Mouse (Mus musculus): ENCODE data around the gene Fig4. TPM values are rescaled to one million over a fixed set of nuclear protein-coding genes. Genes with fewer than 3 reads are reported as not detected.
A peak's percentile ranks its signal among the peaks of the same experiment; 100 is the strongest.

Gene Fig4
- polyA plus RNA-seq (2016; fragmentation: Nextera tagmentation; extraction: Ambion mirVana) = 12.9 and 13.2 TPM in 2 replicates

- peak within 1 kb of the TSS; percentile 93 for H3K4me2 ChIP-seq
- H3K9ac ChIP-seq = peak within 1 kb of the TSS; percentile 90
- H3K36me3 ChIP-seq = no peaks in the 10 kb centered on the region
- under 1% methylated on average over 38 of the region's 38 CpGs for WGBS (ENCODE audit: insufficient replicate concordance)
- H3K27ac ChIP-seq = peak within 1 kb of the TSS; percentile 81
- peaks cover 19% of the 10 kb centered on the region for H3K4me1 ChIP-seq
- peak within 1 kb of the TSS; percentile 85 for H3K4me3 ChIP-seq
- H3K27me3 ChIP-seq (replicated peaks) = no peaks in the 10 kb centered on the region
- ATAC-seq = peak; percentile 87
- H3K9me3 ChIP-seq (replicated peaks) = no peaks in the 10 kb centered on the region
Observed at GRCm38 (mm10) chr10:41302689-41303431, at the start of gene Fig4. Fig4 (minus strand) TSS chr10:41303260.

- Histone ChIP-seq H3K27ac (no peak overlapping the region), H3K36me3 (no peaks in the 10 kb centered on the region), H3K4me3 (no peak overlapping the region), H3K9ac (no peak overlapping the region), H3K27me3 (replicated peaks) (no peaks in the 10 kb centered on the region), H3K4me1 (no peaks in the 10 kb centered on the region), H3K4me2 (no peak overlapping the region), H3K9me3 (replicated peaks) (no peaks in the 10 kb centered on the region)
- WGBS (ENCODE audit: insufficient replicate concordance) = 70% methylated on average over 7 of the region's 7 CpGs
- no peak for ATAC-seq
Observed at GRCm38 (mm10) chr10:41341346-41341745, 38.3 kb upstream of the Fig4 start.

- H3K4me3 ChIP-seq = no peak overlapping the region
- no peaks in the 10 kb centered on the region for H3K4me1 ChIP-seq
- H3K9ac ChIP-seq = no peak overlapping the region
- no peaks in the 10 kb centered on the region for H3K9me3 ChIP-seq (replicated peaks)
- WGBS (ENCODE audit: insufficient replicate concordance) = 50% methylated on average over 2 of the region's 2 CpGs
- H3K4me2 ChIP-seq = no peak overlapping the region
- no peaks in the 10 kb centered on the region for H3K27me3 ChIP-seq (replicated peaks)
- no peaks in the 10 kb centered on the region for H3K36me3 ChIP-seq
- ATAC-seq = no peak
- no peak overlapping the region for H3K27ac ChIP-seq
Observed at GRCm38 (mm10) chr10:41332533-41333043, 29.5 kb upstream of the Fig4 start.

- Histone ChIP-seq H3K9ac (no peak overlapping the region), H3K36me3 (no peaks in the 10 kb centered on the region), H3K9me3 (replicated peaks) (no peaks in the 10 kb centered on the region), H3K4me1 (no peaks in the 10 kb centered on the region), H3K4me2 (no peak overlapping the region), H3K4me3 (no peak overlapping the region), H3K27ac (no peak overlapping the region), H3K27me3 (replicated peaks) (no peaks in the 10 kb centered on the region)
- 68% methylated on average over 3 of the region's 3 CpGs for WGBS (ENCODE audit: insufficient replicate concordance)
- no peak for ATAC-seq
Observed at GRCm38 (mm10) chr10:41315866-41316265, 12.8 kb upstream of the Fig4 start.

GRCm38 (mm10) chr10:41308205-41308604 is 5.1 kb upstream of the Fig4 start:
- Histone ChIP-seq H3K4me1 (peaks cover 4% of the 10 kb centered on the region), H3K4me3 (no peak overlapping the region), H3K9me3 (replicated peaks) (no peaks in the 10 kb centered on the region), H3K36me3 (no peaks in the 10 kb centered on the region), H3K4me2 (no peak overlapping the region), H3K27me3 (replicated peaks) (no peaks in the 10 kb centered on the region), H3K9ac (no peak overlapping the region), H3K27ac (no peak overlapping the region)
- WGBS (ENCODE audit: insufficient replicate concordance) = 79% methylated on average over 4 of the region's 4 CpGs
- no peak for ATAC-seq

- H3K27ac ChIP-seq = no peak overlapping the region
- no peaks in the 10 kb centered on the region for H3K27me3 ChIP-seq (replicated peaks)
- ATAC-seq = no peak
- no peak overlapping the region for H3K4me2 ChIP-seq
- H3K4me3 ChIP-seq = no peak overlapping the region
- peaks cover 19% of the 10 kb centered on the region for H3K4me1 ChIP-seq
- no peaks in the 10 kb centered on the region for H3K9me3 ChIP-seq (replicated peaks)
- no peak overlapping the region for H3K9ac ChIP-seq
- H3K36me3 ChIP-seq = no peaks in the 10 kb centered on the region
- WGBS (ENCODE audit: insufficient replicate concordance) = 66% methylated on average over 9 of the region's 9 CpGs
Observed at GRCm38 (mm10) chr10:41304961-41305455, 1.9 kb upstream of the Fig4 start.

GRCm38 (mm10) chr10:41303639-41304444 is 782 bp upstream of the Fig4 start, which contains the start of gene Ak9:
Ak9 (plus strand) TSS chr10:41303980.
- peak; percentile 84 for ATAC-seq
- Histone ChIP-seq H3K4me2 (peak within 1 kb of the TSS; percentile 93), H3K36me3 (no peaks in the 10 kb centered on the region), H3K27me3 (replicated peaks) (no peaks in the 10 kb centered on the region), H3K27ac (peak within 1 kb of the TSS; percentile 81), H3K4me1 (peaks cover 19% of the 10 kb centered on the region), H3K9me3 (replicated peaks) (no peaks in the 10 kb centered on the region), H3K9ac (peak within 1 kb of the TSS; percentile 90), H3K4me3 (peak within 1 kb of the TSS; percentile 85)
- under 1% methylated on average over 25 of the region's 25 CpGs for WGBS (ENCODE audit: insufficient replicate concordance)

GRCm38 (mm10) chr10:41300161-41300560 is 2.9 kb downstream of the Fig4 start:
- H3K27ac ChIP-seq = no peak overlapping the region
- peaks cover 20% of the 10 kb centered on the region for H3K4me1 ChIP-seq
- no peak overlapping the region for H3K9ac ChIP-seq

GRCm38 (mm10) chr10:41295145-41295544 is 7.9 kb downstream of the Fig4 start:
- Histone ChIP-seq H3K36me3 (no peaks in the 10 kb centered on the region), H3K4me3 (no peak overlapping the region), H3K27ac (no peak overlapping the region), H3K4me2 (no peak overlapping the region), H3K4me1 (peaks cover 20% of the 10 kb centered on the region), H3K9ac (no peak overlapping the region), H3K27me3 (replicated peaks) (no peaks in the 10 kb centered on the region), H3K9me3 (replicated peaks) (no peaks in the 10 kb centered on the region)
- 50% methylated on average over 7 of the region's 7 CpGs for WGBS (ENCODE audit: insufficient replicate concordance)
- ATAC-seq = no peak

More at GRCm38 (mm10) chr10:41300161-41300560, 2.9 kb downstream of the Fig4 start:
- no peak overlapping the region for H3K4me2 ChIP-seq
- H3K9me3 ChIP-seq (replicated peaks) = no peaks in the 10 kb centered on the region
- WGBS (ENCODE audit: insufficient replicate concordance) = 57% methylated on average over 1 of the region's 1 CpGs
- no peaks in the 10 kb centered on the region for H3K36me3 ChIP-seq
- no peaks in the 10 kb centered on the region for H3K27me3 ChIP-seq (replicated peaks)
- no peak for ATAC-seq
- H3K4me3 ChIP-seq = no peak overlapping the region

- 77% methylated on average over 11 of the region's 11 CpGs for WGBS (ENCODE audit: insufficient replicate concordance)
- H3K4me1 ChIP-seq = peaks cover 20% of the 10 kb centered on the region
- H3K4me2 ChIP-seq = no peak overlapping the region
Observed at GRCm38 (mm10) chr10:41294734-41295133, 8.3 kb downstream of the Fig4 start.

GRCm38 (mm10) chr10:41293019-41293418 is 10.0 kb downstream of the Fig4 start:
- H3K4me1 ChIP-seq = peaks cover 30% of the 10 kb centered on the region
- H3K9ac ChIP-seq = no peak overlapping the region
- 31% methylated on average over 7 of the region's 7 CpGs for WGBS (ENCODE audit: insufficient replicate concordance)
- H3K36me3 ChIP-seq = no peaks in the 10 kb centered on the region
- H3K27me3 ChIP-seq (replicated peaks) = no peaks in the 10 kb centered on the region
- H3K4me2 ChIP-seq = no peak overlapping the region
- H3K9me3 ChIP-seq (replicated peaks) = no peaks in the 10 kb centered on the region
- no peak for ATAC-seq
- H3K4me3 ChIP-seq = no peak overlapping the region
- H3K27ac ChIP-seq = no peak overlapping the region

More at GRCm38 (mm10) chr10:41294734-41295133, 8.3 kb downstream of the Fig4 start:
- Histone ChIP-seq H3K27ac (no peak overlapping the region), H3K27me3 (replicated peaks) (no peaks in the 10 kb centered on the region), H3K9ac (no peak overlapping the region), H3K9me3 (replicated peaks) (no peaks in the 10 kb centered on the region), H3K4me3 (no peak overlapping the region), H3K36me3 (no peaks in the 10 kb centered on the region)
- no peak for ATAC-seq

GRCm38 (mm10) chr10:41291021-41291420 is 12.0 kb downstream of the Fig4 start:
- Histone ChIP-seq H3K4me1 (peaks cover 31% of the 10 kb centered on the region), H3K9me3 (replicated peaks) (no peaks in the 10 kb centered on the region), H3K4me3 (no peak overlapping the region), H3K27ac (no peak overlapping the region), H3K9ac (no peak overlapping the region), H3K27me3 (replicated peaks) (no peaks in the 10 kb centered on the region), H3K4me2 (no peak overlapping the region), H3K36me3 (no peaks in the 10 kb centered on the region)
- 62% methylated on average over 2 of the region's 2 CpGs for WGBS (ENCODE audit: insufficient replicate concordance)
- no peak for ATAC-seq

Measured in liver, embryonic 12.5 days (tissue).